Mouse (Mus musculus): ENCODE data around the gene Bckdk.
"Not testable (repeated sequence)": the region's sequence is repeated elsewhere in the genome, so short reads cannot be mapped to it uniquely, and the experiment has no call there.

Gene Bckdk

GRCm38 (mm10) chr7:127929923-127930322 lies 26.0 kb downstream of the Bckdk start, which contains the start of gene Prss8:
Gene Prss8 (minus strand): TSS chr7:127930104.
- DNase-seq (ENCODE audit: extremely low read depth, insufficient read length, low spot score) = no peak

DNA sequence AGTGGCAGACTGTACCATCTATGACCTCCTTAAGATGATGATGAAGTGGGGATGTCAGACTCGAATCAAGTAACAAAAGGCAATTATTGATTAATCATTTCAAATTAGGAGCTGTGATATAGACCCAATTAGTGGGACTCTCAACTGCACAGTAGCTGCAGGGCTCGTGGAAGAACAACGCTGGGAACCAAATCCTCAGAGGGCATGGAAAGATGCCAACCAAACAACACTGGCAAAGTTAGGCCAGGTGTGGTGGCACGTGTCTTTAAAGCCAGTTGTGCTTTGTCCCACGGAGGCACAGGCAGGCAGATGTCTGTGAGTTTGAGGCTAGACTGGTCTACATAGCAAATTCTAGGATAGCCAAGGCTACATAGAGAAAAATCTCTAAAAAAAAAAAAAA lies 26.8 kb downstream of the Bckdk start:
- no peak for DNase-seq (ENCODE audit: extremely low read depth, insufficient read length, low spot score)

GRCm38 (mm10) chr7:127931351-127932135 lies 27.7 kb downstream of the Bckdk start:
- DNase-seq (ENCODE audit: extremely low read depth, insufficient read length, low spot score) = peak; percentile 72

DNA sequence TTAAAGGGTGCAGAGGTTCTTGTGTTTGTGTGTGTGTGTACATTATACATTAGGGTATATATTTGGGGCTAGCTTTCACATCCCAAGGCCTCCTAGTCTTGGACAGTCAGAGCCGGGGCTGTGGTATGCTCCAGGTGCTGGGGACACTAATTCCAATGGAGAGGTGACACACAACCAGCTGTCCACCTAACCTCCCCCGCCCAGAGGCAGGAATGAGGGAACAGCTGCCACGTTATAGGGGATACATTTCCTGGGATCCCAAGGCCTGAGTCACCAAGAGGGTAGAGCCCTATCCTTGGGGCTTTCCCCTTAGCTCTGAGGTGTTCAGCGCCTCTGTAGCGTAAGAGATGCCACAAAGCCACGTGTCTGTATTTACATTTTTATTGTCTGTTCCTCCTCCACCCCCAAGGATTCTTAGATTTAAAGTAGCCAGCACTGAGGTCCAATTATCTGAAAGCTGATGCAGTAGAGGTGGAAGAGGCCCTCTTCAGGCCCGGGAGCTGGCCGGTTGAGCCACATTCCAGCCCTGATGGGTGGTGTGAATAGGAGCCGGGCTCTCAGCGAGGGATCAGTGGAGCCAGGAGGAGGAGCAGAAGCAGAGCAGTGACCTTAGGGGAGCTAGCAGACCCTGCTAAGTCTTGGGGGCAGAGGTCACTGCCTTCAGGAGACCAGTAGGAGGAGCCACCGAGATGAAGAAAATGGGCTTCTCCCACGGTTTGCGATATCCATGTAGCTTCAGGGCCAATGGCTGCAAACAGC lies 28.6 kb downstream of the Bckdk start:
- DNase-seq (ENCODE audit: extremely low read depth, insufficient read length, low spot score) = peak; percentile 49

GRCm38 (mm10) chr7:127934075-127934474 lies 30.2 kb downstream of the Bckdk start:
- DNase-seq (ENCODE audit: extremely low read depth, insufficient read length, low spot score) = no peak

DNA sequence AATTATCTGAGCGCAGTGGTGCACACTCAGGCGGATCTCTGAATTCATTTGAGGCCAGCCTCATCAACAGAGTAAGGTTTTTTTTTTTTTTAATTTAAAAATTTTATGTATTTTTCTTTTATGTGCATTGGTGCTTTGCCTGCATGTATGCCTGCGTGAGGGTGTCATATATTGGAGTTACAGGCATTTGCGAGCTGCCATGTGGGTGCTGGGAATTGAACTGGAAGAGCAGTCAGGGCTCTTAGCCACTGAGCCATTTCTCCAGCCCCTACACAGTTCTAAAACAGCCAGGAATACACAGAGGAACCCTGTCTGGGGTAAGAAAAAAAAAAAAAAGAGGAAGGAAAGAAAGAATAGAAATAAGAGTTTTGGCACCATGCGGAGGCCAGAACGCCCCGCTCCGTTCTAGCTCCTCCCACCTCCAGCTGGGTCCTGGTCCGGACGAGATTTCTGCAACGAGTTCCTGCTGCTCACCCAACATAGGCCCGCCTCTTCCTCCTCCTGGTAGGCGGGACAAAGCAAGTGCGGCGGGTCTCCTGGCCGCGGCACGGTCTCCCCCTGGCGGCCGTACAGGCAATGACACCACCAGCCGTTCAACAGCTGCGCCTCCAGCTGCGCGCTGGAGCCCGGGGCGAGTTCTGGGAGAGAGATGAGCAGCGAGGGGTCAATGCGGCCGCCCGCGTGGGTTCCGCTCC lies 31.3 kb downstream of the Bckdk start:
- DNase-seq (ENCODE audit: extremely low read depth, insufficient read length, low spot score) = peak; percentile 92

DNA sequence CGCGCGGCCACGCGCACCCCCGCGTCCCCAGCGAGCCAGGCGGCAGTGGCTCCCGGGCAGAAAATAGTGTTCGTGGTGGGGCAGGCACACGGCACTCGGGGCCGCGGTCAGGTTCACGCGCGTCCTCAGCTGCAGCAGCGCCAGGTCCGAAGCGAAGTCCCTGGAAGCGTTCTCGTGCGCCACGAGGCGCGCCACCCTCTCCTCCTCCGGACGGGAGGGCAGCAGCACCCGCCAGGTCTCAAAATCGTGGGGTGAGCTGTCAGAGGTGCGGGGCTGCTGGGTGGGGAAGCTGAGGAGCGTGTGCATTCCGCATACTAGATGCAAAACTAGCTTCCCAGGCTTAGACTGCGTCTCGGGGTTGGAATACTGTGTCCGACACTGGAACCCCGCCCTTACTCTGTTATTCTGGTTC lies 31.9 kb downstream of the Bckdk start:
- no peak for DNase-seq (ENCODE audit: extremely low read depth, insufficient read length, low spot score)

DNA sequence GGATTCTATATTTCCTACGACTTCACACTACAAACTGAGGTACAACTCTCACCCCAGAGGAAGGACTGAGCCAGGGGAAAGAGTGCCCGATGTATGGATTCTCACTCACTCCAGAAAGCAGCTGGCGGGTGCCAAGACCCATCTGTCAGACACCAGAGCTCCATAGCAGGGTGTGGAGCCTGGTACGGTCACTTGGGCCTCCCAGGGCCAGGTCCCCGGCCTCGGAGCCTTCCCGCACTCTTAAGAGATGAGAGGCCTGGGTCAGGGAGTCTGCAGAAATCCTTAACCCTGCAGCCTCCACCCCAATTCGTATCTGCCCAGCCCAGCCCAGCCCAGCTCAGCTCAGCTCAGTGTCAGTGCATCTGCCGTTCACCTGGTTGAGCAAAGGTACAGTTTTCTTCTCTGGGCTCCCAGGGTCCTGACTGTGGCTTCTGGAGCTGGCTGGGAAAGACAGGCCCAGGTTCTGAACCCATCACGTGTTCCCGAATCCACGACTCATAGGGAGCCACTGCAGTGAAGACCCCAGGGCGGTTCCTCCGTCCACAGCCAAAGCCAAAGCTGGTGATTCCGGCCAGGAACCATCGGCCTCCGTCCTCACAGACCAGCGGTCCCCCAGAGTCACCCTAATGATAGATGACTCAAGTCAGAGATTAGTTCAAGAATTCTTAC lies 32.5 kb downstream of the Bckdk start:
- peak; percentile 28 for DNase-seq (ENCODE audit: extremely low read depth, insufficient read length, low spot score)

- not testable (repeated sequence) for DNase-seq (ENCODE audit: extremely low read depth, insufficient read length, low spot score)
These were observed 38.2 kb downstream of the Bckdk start for GRCm38 (mm10) chr7:127942097-127942496.

- DNase-seq (ENCODE audit: extremely low read depth, insufficient read length, low spot score) = no peak
These were observed 40.7 kb downstream of the Bckdk start for GRCm38 (mm10) chr7:127944614-127945013.

DNA sequence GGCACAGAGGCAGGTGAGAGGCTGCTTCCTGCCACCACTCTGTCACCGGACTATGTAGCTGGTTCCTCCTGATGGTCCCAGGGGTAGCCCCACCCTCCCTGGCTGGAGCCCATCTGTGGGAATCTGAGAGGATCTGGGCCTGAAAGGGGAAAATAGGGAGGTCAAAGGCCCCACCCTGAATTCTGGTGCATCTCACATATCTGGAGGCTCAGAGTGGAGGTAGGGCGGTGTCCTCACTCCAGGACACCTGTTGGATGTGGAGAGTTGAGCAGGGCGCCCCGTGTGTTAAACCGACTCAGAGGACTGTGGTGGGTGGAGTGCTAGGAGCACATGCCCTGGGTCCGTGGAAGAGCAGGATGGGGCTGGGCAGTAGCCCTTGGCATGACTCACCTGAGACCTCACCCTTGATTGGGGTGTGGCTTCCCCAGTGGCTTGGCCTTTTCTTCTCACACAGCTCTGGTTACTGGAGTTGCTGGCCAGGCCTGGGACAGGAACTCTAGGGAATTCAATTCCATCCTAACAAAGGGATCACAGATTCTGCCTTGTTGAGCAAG lies 42.7 kb downstream of the Bckdk start, which contains the start of gene Prss36:
Prss36 (minus strand) TSS at position 256 of the 554 bp plus-strand sequence.
- DNase-seq (ENCODE audit: extremely low read depth, insufficient read length, low spot score) = peak; percentile 42

- no peak for DNase-seq (ENCODE audit: extremely low read depth, insufficient read length, low spot score)
These were observed 49.1 kb downstream of the Bckdk start for GRCm38 (mm10) chr7:127952864-127953581.

- no peak for DNase-seq (ENCODE audit: extremely low read depth, insufficient read length, low spot score)
These were observed 55.5 kb downstream of the Bckdk start for GRCm38 (mm10) chr7:127959364-127959763.
